Comparison of ENCODE assay signal across 16 mouse cellular contexts in genomic region chr5:35174318-35174717, GRCm38 (mm10).
"Had no signal": no experiment of that assay in that cellular context is flagged by ENCODE, and none has a peak within 500 bp of the region (broad histone marks: within the 10 kb centered on the region; RNA-seq: fewer than 3 reads in every experiment).

No protein-coding gene starts in this region.

- H3K4me3 ChIP-seq: limb, embryonic 15.5 days; midbrain, embryonic 15.5 days; myocyte had no signal

- DNase-seq: kidney, adult 18-20 months; kidney, adult 9 months; kidney, postnatal 14 days; kidney, postnatal 4 days; left cerebral cortex, postnatal 4 days; liver, postnatal 0 days; lung, embryonic 14.5 days; thymus, adult 18-20 months; thymus, postnatal 36 days had no signal

- H3K27me3 ChIP-seq: limb, embryonic 15.5 days; midbrain, embryonic 15.5 days had no signal

- H3K4me2 ChIP-seq: limb, embryonic 15.5 days; liver, embryonic 11.5 days; lung, embryonic 14.5 days; midbrain, embryonic 15.5 days had no signal

- H3K36me3 ChIP-seq: limb, embryonic 15.5 days; midbrain, embryonic 15.5 days had no signal

- H3K9me3 ChIP-seq: limb, embryonic 15.5 days; midbrain, embryonic 15.5 days had no signal

- H3K9ac ChIP-seq: limb, embryonic 15.5 days; liver, embryonic 14.5 days; liver, postnatal 0 days; lung, embryonic 14.5 days; midbrain, embryonic 15.5 days had no signal

- ATAC-seq: liver, postnatal 0 days; lung, postnatal 0 days; midbrain, embryonic 15.5 days had no signal

- H3K27ac ChIP-seq: limb, embryonic 15.5 days; liver, embryonic 14.5 days; macrophage; midbrain, embryonic 15.5 days had no signal

- H3K4me1 ChIP-seq: midbrain, embryonic 15.5 days had no signal
